Mouse (Mus musculus) heart, embryonic 13.5 days (tissue): ENCODE measurements around the gene Krtap17-1. TPM values are rescaled to one million over a fixed set of nuclear protein-coding genes. Genes with fewer than 3 reads are reported as not detected.

Source experiments
- ATAC-seq: fragments of 200-750 bp; cut with Nextera tagmentation; 2 replicates; pipeline ENCODE4 v1.8.0; 2017; ENCODE audit warnings: moderate TSS enrichment; ENCODE audit not compliant: insufficient number of reproducible peaks, low FRiP score, low TSS enrichment; ENCODE audit errors: extremely low read depth
- H3K27ac ChIP-seq: fragments of 300-500 bp; sonication (generic); replicated peaks from 2 replicates; pipeline ENCODE4 v1.5.1; 2015; ENCODE audit warnings: moderate library complexity, mild to moderate bottlenecking, inconsistent platforms
- H3K27me3 ChIP-seq: fragments of 300-500 bp; sonication (generic); replicated peaks from 2 replicates; pipeline ENCODE4 v1.6.1; 2015; ENCODE audit warnings: mild to moderate bottlenecking, inconsistent platforms
- H3K36me3 ChIP-seq: fragments of 300-500 bp; sonication (generic); 2 replicates; pipeline ENCODE4 v1.6.1; 2015; ENCODE audit warnings: mild to moderate bottlenecking, inconsistent platforms
- H3K4me1 ChIP-seq: fragments of 300-500 bp; sonication (generic); 2 replicates; pipeline ENCODE4 v1.6.1; 2015; ENCODE audit warnings: inconsistent platforms
- H3K4me2 ChIP-seq: fragments of 300-500 bp; sonication (generic); 2 replicates; pipeline ENCODE4 v1.6.1; 2015; ENCODE audit warnings: inconsistent platforms, mild to moderate bottlenecking, moderate library complexity
- H3K4me3 ChIP-seq: fragments of 300-500 bp; sonication (generic); 2 replicates; pipeline ENCODE4 v1.5.1; 2015; ENCODE audit warnings: moderate library complexity, mild to moderate bottlenecking, inconsistent platforms
- H3K9ac ChIP-seq: fragments of 300-500 bp; sonication (generic); 2 replicates; pipeline ENCODE4 v1.6.1; 2015; ENCODE audit warnings: inconsistent platforms, mild to moderate bottlenecking, moderate library complexity
- H3K9me3 ChIP-seq: fragments of 300-500 bp; sonication (generic); 2 replicates; pipeline ENCODE4 v1.6.1; 2016; ENCODE audit warnings: inconsistent platforms
- WGBS: fragments of 180-500 bp; shearing (Covaris S2); methylation state at CpG from one replicate; pipeline ENCODE4 v1.1.7; 2015; ENCODE audit warnings: mixed read lengths; 5-methylcytosine and 5-hydroxymethylcytosine counted together
- polyA plus RNA-seq: library from polyadenylated mRNA; unstranded; fragments of >200 nt; fragmentation: Nextera tagmentation; extraction: Ambion mirVana; gene quantifications from 2 replicates; pipeline ENCODE4 v1.2.1, GENCODE M21; 2015

The Krtap17-1 gene
- polyA plus RNA-seq, 1 experiment from 2014 or later: not detected

DNA sequence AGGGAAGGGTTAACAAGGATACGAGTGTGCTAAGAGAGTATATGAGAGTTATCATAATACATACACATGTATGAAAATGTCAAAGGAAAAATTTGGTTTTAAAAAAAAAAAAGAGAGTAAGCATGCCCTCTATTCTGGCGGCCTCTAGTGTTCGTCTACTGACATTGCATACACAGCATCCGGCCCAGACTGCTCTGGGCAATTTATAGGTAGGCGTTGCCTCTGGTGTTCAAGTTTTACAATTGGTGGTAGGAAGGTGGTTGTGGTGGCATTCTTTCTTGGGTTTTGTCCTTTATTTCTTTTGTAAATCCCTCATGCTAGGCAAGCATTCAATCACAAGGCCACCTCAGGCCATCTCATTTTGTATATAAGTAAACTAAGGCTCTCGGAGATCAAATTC lies 11.1 kb upstream of the Krtap17-1 start:
- Histone ChIP-seq H3K9ac (no peak overlapping the region), H3K4me1 (no peaks in the 10 kb centered on the region), H3K4me2 (no peak overlapping the region), H3K27me3 (0 out of 2 replicates have a peak, but pooled peaks cover 5% of the 10 kb centered on the region), H3K4me3 (no peak overlapping the region), H3K36me3 (no peaks in the 10 kb centered on the region), H3K27ac (no peak overlapping the region), H3K9me3 (peaks cover 4% of the 10 kb centered on the region; the same call in 1 of the 2 replicates)
- WGBS: 27% methylated on average over 6 of the region's 6 CpGs
- ATAC-seq: no peak

DNA sequence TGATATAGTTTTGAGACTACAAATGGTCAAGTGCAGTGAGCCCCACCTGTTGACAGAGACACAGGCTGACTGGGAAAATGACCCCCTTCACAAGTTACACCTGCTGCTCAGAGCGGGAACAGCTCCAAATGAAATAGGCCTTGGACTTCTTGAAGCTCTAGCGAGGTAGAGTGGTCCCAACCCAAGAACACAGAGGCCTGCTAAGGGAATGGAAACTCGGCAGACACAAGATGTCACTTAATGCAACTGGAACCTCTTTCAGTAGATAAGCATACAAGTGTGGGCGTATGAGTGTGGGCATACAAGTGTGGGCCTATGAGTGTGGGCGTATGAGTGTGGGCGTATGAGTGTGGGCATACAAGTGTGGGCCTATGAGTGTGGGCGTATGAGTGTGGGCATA lies 5.3 kb upstream of the Krtap17-1 start:
- Histone ChIP-seq H3K4me1 (no peaks in the 10 kb centered on the region), H3K9ac (no peak overlapping the region), H3K9me3 (peaks cover 4% of the 10 kb centered on the region; the same call in 1 of the 2 replicates), H3K4me2 (no peak overlapping the region), H3K4me3 (no peak overlapping the region), H3K27me3 (peaks cover 20% of the 10 kb centered on the region), H3K27ac (no peak overlapping the region), H3K36me3 (no peaks in the 10 kb centered on the region)
- no peak for ATAC-seq
- 78% methylated on average over 7 of the region's 7 CpGs for WGBS

DNA sequence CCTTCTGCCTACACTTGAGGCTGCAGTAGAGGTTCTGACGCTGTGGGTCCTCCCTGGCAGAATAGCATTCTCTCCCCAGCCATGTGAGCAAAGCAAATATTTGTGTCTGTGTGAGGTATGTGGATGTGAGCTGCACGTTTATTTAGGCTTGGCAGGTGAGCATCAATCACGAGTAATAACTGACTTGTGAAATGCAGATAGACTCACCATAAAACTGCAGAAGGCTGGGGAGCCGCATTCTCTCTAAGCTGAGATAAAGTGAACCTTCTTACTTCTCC lies 529 bp upstream of the Krtap17-1 start:
- ATAC-seq: no peak
- H3K4me3 ChIP-seq: no peak overlapping the region
- no peaks in the 10 kb centered on the region for H3K36me3 ChIP-seq
- H3K4me2 ChIP-seq: no peak overlapping the region
- no peak overlapping the region for H3K9ac ChIP-seq
- H3K27ac ChIP-seq: no peak overlapping the region
- no peaks in the 10 kb centered on the region for H3K9me3 ChIP-seq
- no peaks in the 10 kb centered on the region for H3K4me1 ChIP-seq
- peaks cover 38% of the 10 kb centered on the region for H3K27me3 ChIP-seq
- 54% methylated on average over 4 of the region's 4 CpGs for WGBS

DNA sequence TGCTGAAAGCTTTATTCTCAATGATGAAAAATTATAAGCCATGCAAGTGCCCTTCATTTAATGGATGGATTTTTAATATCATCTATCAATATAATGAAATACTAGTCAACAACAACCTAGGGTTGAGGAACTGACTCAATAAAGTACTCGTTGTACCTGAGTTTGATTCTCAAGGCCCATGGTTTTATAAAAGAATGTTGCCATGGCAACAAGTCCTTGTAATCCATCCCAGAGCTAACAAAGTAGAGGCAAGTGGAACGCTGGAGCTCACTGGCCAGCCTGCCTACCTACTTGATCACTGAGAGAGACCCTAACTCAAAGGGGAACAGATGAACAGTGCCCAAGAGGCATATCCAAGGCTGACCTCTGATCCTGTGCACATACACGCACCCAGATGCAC lies 3.2 kb downstream of the Krtap17-1 start:
- Histone ChIP-seq H3K4me3 (no peak overlapping the region), H3K27ac (no peak overlapping the region), H3K4me2 (no peak overlapping the region), H3K9me3 (no peaks in the 10 kb centered on the region), H3K9ac (no peak overlapping the region), H3K27me3 (peaks cover 43% of the 10 kb centered on the region), H3K36me3 (no peaks in the 10 kb centered on the region), H3K4me1 (no peaks in the 10 kb centered on the region)
- 72% methylated on average over 3 of the region's 3 CpGs for WGBS
- ATAC-seq: no peak

DNA sequence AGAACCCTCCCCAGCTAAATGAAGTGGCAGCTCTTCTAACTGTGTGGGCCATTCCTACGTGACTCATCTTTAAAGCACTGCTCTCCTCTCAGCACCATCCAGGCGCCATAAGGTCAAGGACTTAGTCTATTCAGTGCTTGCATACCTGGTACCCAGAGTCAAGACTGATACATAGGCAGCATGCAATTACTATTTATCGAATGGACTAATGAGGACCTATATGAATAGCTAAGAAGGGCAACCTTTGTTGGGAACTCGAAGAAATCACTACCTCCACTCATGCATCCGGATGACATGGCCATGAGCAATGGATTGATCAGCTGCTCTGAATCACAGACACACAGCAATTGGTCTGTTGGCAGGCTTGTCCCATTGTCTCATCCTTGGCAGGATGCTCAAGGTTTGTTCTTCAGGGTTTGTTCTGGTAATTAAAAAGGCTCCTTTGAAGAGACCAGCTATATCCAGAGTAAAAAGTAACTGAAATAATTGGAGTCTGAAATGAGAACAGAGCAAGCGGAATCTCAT lies 3.9 kb downstream of the Krtap17-1 start:
- WGBS: 66% methylated on average over 6 of the region's 6 CpGs
- Histone ChIP-seq H3K9ac (no peak overlapping the region), H3K36me3 (no peaks in the 10 kb centered on the region), H3K4me2 (no peak overlapping the region), H3K9me3 (no peaks in the 10 kb centered on the region), H3K4me1 (no peaks in the 10 kb centered on the region), H3K4me3 (no peak overlapping the region), H3K27me3 (peaks cover 43% of the 10 kb centered on the region), H3K27ac (no peak overlapping the region)
- no peak for ATAC-seq

DNA sequence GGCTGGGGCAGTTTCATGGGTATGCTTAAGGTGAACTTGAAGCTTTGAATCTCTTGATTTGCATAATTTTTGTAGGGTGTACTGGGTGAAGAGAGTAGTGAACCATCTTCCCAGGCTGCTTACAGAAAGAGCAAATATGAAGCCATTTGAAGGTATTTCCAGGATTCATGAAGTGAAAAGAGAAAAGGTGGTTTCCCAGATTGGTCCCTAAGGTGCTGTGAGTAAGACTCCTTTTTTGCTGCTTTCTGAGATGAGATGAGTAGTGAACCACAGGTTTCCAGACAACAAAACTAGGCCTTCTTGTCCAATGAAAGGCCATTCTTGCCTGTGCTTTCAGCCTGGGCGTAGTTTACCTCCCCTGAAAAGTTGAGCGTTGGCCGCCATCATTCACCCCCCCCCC lies 5.3 kb downstream of the Krtap17-1 start:
- no peaks in the 10 kb centered on the region for H3K4me1 ChIP-seq
- H3K27me3 ChIP-seq: peaks cover 40% of the 10 kb centered on the region
- H3K36me3 ChIP-seq: no peaks in the 10 kb centered on the region
- no peak overlapping the region for H3K9ac ChIP-seq
- H3K4me2 ChIP-seq: no peak overlapping the region
- WGBS: 78% methylated on average over 3 of the region's 3 CpGs
- no peak overlapping the region for H3K4me3 ChIP-seq
- no peak for ATAC-seq
- no peak overlapping the region for H3K27ac ChIP-seq
- H3K9me3 ChIP-seq: no peaks in the 10 kb centered on the region

DNA sequence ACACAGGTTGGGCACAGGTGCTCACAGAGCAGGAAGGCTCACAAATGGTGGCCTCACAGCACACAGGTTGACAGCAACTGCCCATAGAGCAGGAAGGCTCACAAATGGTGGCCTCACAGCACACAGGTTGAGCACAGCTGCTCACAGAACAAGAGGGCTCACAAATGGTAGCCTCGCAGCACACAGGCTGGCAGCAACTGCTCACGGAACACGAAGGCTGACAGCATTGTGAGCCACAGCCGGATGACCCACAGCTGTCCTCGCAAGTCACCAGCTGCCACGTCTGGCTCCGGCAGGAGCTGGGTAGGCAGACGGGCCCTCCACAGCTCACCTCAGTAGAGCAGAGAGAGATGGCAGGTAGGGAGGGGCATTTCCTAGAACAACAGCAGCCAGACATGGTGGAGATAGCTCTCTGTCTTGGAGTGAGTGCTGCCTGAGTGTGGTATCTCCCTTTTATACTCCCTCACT lies 7.6 kb downstream of the Krtap17-1 start, which contains the start of gene Krtap16-1:
Krtap16-1 (minus strand) TSS at position 418 of the 468 bp plus-strand sequence.
- ATAC-seq: no peak
- Histone ChIP-seq H3K4me2 (no peak within 1 kb of the TSS), H3K4me3 (no peak within 1 kb of the TSS), H3K27me3 (peaks cover 35% of the 10 kb centered on the region), H3K9ac (no peak within 1 kb of the TSS), H3K4me1 (no peaks in the 10 kb centered on the region), H3K36me3 (no peaks in the 10 kb centered on the region), H3K27ac (no peak within 1 kb of the TSS), H3K9me3 (no peaks in the 10 kb centered on the region)
- WGBS: 71% methylated on average over 8 of the region's 8 CpGs

DNA sequence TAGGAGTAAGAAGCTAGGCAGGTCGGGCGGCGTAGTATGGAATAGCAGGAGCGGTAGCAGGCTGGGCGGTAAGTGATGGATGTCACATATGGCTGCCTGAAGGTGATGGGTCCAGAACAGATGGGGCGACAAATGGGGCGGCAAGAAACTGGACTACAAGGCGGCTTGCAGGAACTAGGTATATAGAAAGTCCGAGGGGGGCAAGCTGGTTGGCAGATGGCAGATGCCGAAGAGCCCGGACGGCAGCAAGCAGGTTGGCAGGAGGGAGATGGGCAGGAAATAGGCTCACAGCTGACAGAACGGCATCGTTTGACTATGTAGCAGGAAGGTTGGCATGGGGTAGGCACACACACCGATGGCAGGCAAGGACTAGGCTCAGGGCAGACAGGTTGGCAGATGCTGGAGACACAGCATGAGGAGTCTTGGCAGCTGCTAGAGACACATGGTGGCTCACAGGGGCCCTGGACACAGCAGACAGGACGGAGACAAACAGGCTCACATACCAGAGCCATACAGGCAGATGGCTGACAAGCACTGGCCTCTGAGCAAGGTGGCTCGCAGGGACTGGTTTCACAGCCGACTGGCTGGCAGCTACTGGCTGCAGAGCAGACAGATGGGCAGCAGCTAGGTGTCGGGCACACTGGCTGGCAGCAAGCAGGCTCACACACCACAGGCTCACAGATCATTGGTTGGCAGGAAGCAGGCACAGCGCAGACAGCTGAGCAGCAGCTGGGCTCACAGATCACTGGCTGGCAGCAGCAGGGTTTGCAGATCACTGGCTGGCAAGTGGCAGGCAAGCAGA lies 8.3 kb downstream of the Krtap17-1 start:
- H3K27me3 ChIP-seq: peaks cover 35% of the 10 kb centered on the region
- no peaks in the 10 kb centered on the region for H3K4me1 ChIP-seq
- H3K4me3 ChIP-seq: no peak overlapping the region
- ATAC-seq: no peak
- H3K9me3 ChIP-seq: no peaks in the 10 kb centered on the region
- H3K4me2 ChIP-seq: no peak overlapping the region
- no peak overlapping the region for H3K27ac ChIP-seq
- H3K9ac ChIP-seq: no peak overlapping the region
- no peaks in the 10 kb centered on the region for H3K36me3 ChIP-seq
- WGBS: 69% methylated on average over 20 of the region's 20 CpGs

DNA sequence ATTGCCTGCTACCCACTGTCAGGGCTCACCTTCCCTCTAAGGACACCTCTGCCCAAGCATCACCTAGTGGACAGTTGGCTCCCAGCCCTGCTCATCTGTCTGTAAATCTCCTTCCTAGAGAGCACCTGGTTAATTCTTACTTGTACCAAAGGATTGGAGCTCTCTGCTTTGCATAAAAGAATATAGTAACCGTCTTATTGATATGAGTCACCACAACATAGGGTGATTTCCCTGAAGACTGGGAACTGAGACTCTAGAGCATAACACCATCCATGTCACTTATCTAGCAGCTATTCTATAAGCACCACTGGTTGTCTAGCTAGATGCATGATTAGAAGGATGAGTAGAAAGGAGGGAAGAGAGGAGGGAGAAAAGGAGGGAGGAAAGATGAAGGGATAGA lies 10.4 kb downstream of the Krtap17-1 start:
- peaks cover 35% of the 10 kb centered on the region for H3K27me3 ChIP-seq
- ATAC-seq: no peak
- H3K4me2 ChIP-seq: no peak overlapping the region
- no peaks in the 10 kb centered on the region for H3K4me1 ChIP-seq
- no peaks in the 10 kb centered on the region for H3K36me3 ChIP-seq
- H3K4me3 ChIP-seq: no peak overlapping the region
- H3K9me3 ChIP-seq: no peaks in the 10 kb centered on the region
- WGBS: 84% methylated on average over 1 of the region's 1 CpGs
- H3K9ac ChIP-seq: no peak overlapping the region
- no peak overlapping the region for H3K27ac ChIP-seq

DNA sequence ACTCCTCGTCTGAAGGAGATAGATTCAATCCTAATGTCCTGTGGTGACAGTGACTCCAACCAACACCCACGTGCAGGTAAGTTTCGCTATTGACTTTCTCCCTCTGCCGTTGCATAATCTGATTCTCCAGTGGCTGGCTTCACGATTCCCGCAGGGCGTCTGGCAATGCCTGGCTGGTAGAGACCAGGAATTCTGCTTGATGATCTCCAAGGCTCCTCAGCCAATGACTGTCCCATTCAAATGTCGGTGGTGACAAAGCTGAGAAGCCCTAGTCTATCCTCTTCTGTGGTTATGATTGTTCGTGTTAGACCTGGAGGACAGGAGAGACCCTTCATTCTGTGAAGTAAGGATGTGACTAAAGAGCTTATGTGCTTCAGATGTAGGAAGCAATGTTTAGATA lies 11.1 kb downstream of the Krtap17-1 start:
- Histone ChIP-seq H3K4me2 (no peak overlapping the region), H3K4me1 (no peaks in the 10 kb centered on the region), H3K27me3 (peaks cover 35% of the 10 kb centered on the region), H3K27ac (no peak overlapping the region), H3K4me3 (no peak overlapping the region), H3K9ac (no peak overlapping the region), H3K36me3 (no peaks in the 10 kb centered on the region), H3K9me3 (no peaks in the 10 kb centered on the region)
- ATAC-seq: no peak
- WGBS: 71% methylated on average over 9 of the region's 9 CpGs

DNA sequence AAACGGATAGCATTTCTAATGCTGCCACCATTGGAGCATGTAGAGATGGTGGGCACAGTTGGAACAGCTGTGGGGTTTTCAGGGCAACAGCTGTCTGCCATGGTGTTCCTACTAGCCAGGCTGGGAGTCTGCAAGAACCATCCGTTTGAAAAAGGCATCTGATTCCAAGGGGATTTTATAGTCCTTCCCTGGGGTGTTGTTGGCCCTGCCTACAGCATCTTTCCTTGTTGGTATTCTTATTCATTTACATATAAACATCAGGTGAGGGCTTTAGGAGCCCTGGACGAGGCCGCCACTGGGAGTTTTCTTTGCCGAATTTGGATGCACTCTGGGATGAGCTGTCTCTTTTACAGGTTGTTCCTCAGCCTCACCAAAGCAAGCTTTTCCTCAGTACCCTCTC lies 14.8 kb downstream of the Krtap17-1 start, which contains the start of gene Krtap29-1:
Krtap29-1 (minus strand) TSS at position 101 of the 400 bp plus-strand sequence.
- Histone ChIP-seq H3K4me1 (no peaks in the 10 kb centered on the region), H3K4me2 (no peak within 1 kb of the TSS), H3K4me3 (no peak within 1 kb of the TSS), H3K27ac (no peak within 1 kb of the TSS), H3K36me3 (no peaks in the 10 kb centered on the region), H3K9ac (no peak within 1 kb of the TSS), H3K9me3 (no peaks in the 10 kb centered on the region), H3K27me3 (peaks cover 10% of the 10 kb centered on the region; the same call in 1 of the 2 replicates)
- WGBS: 64% methylated on average over 5 of the region's 5 CpGs
- no peak for ATAC-seq

DNA sequence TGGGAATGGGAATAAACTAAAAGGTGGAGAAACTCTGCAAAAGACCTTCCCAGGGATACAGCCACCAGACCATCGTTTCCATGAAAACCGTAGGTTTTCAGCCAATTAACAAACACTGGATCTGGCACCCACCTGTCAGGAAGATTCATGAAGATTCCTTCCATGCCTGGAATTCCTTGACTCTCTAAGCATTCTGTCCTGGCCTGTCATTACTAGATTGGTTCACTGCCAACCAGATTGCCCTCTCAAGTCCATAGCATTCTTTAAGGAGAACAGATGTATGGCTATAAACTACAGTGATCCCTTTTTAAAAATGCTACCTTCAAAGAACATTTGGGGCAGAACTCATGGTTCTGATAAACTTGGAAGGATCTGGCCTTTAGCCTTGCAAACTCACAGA lies 27.8 kb downstream of the Krtap17-1 start:
- Histone ChIP-seq H3K4me2 (no peak overlapping the region), H3K27me3 (no peaks in the 10 kb centered on the region), H3K27ac (no peak overlapping the region), H3K9ac (no peak overlapping the region), H3K4me3 (no peak overlapping the region), H3K4me1 (no peaks in the 10 kb centered on the region), H3K9me3 (no peaks in the 10 kb centered on the region), H3K36me3 (no peaks in the 10 kb centered on the region)
- ATAC-seq: no peak
- WGBS: 42% methylated on average over 2 of the region's 2 CpGs
